Mouse (Mus musculus) cerebellum, adult 18-20 months (tissue): ENCODE measurements around the gene Meis2.

ENCODE experiments used
- DNase-seq, 2 experiments: peaks; one replicate each; pipeline ENCODE4 v3.0.0; 2021

Gene Meis2

DNA sequence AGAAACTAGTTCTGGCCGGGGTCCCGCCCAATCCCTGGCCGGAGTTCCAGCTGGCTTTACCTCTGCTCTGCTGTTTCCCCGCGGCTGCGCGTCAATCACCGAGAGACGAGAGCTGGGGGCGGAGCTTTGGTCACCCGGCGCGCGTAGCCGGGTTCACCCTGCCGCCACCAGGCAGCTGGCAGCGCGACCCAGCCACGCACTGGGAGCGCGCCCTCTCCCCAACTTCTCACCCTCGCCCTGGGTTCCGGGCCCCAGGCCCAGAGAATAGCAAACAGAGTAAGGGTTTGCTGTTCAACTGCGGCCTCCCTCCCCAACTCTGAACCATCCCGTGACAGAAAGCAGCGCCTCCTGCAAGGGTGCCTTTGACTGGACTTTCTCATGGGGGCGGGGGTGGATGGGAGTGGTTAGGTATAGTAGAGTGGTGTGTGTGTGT, 1.4 kb upstream of the Meis2 start:
- DNase-seq: peak in 1 of 2 experiments; percentile 15

DNA sequence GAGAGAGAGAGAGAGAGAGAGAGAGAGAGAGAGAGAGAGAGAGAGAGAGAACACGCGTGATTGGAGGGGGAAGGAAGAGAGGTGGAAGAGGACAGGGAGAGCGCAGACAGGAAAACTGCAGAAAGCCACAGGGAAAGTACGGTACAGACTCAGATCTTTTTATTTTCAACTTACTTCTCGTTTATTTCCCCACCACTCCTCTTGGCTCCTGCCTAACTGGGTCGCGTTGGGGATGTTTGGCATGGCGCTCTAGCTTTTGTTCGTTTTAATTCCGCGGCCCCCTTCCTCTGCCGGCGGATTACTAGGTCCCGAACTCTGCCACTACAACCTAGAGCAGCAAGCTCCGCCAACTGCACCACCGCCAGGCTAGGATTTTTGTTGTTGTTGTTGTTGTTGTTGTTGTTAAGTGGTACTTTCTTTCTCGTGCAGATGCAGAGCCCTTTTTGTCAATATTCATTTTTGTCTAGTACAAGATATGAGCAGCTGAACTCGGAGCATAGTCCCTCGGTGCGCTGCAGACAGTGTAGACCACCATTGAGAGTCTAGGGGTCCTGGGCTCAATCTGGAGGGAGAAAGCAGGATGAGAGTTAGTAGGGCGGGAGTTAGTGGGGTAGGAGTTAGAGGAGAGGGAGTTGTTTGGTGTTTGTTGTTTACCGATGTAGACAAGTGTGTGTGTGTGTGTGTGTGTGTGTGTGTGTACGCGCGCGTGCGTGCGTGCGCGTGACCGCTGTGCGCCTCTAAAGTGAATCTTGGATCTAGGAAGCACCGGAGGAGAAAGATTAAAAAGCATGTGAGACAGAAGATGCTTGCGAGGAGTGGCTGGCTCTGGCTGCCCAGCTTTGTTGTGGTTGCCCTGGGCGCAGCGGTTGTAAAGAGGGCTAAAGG, 660 bp upstream of the Meis2 start:
- no peak for DNase-seq

GRCm38 (mm10) chr2:116065057-116065456, 582 bp downstream of the Meis2 start:
- DNase-seq: no peak

GRCm38 (mm10) chr2:116064521-116064920, 1.1 kb downstream of the Meis2 start:
- DNase-seq: no peak

DNA sequence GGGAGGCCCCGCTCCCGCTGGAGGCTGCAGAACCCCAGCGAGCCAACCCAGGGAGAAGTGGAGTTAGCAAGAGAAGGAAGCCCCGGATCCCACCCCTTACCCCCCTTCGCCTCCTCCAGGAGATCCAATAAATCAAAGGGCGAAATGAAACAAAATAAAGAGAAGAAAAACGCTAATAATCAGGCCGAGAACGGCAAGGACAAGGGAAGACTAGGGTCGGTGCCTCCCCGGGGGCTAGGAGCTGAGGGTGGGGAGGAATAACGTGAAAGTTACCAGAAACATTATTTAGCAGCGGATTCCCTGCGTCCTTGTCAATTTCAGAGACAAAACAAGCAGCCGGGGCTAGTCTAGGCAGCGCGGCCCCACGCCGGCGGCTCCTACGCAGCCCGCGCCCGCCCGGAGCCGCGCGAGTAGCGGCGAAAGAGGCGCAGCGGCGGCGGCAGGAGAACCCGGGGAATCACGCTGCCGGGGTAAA, 1.8 kb downstream of the Meis2 start:
- DNase-seq: peak in 1 of 2 experiments; percentile 15

GRCm38 (mm10) chr2:116062761-116063441, 2.7 kb downstream of the Meis2 start:
- no peak for DNase-seq

GRCm38 (mm10) chr2:116062251-116062651, 3.4 kb downstream of the Meis2 start:
- no peak for DNase-seq

DNA sequence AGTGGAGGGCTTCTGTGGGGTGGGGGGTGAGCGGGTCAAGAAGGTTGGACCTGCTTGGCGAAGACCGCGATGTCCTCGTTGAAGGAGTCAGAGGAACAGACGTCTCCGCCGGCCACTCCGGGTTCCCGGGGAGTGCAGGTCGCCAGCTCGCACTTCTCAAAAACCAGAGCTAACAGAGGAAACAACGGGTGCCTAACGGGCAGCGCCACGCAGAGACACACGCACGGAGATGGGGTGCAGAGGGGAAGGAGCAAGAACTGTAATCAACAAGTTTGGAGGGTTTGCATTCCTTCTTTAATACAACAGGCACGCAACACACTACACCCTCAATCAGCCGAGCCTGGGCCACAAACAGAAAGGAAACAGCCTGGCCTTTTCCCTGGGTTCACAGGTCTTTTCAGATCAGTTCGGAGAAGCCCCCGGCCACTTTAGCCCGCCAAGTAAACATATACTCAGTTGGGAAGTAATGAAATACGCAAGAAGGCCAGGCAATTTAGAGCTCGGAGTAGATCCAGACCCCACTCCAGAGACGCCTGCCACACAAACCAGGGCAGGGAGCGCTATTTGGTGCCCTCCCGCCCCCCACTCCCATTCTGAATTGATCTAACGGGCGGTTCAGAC, 4.1 kb downstream of the Meis2 start:
- DNase-seq: no peak

- DNase-seq: no peak
These were observed 4.8 kb downstream of the Meis2 start for GRCm38 (mm10) chr2:116060701-116061400.

- no peak for DNase-seq
These were observed 5.4 kb downstream of the Meis2 start for GRCm38 (mm10) chr2:116060210-116060609.

DNA sequence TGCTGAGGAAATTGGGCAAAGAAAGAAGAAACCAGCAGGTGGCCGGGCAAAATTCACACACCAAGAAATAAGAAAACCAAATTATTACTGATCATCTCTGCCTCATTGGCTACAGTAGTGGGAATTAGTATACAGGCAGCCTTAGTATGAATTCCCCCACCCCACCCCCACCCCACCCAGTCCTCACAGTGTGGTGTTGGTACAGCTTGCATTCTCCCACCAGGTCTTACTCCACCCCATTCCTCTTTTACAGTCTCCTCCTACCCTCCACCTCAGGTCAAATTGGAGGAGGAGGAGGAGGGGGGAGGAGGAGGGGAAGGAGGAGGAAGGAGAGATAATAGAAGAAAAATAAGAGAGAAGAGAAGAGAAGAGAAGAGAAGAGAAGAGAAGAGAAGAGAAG, 6.0 kb downstream of the Meis2 start:
- no peak for DNase-seq

DNA sequence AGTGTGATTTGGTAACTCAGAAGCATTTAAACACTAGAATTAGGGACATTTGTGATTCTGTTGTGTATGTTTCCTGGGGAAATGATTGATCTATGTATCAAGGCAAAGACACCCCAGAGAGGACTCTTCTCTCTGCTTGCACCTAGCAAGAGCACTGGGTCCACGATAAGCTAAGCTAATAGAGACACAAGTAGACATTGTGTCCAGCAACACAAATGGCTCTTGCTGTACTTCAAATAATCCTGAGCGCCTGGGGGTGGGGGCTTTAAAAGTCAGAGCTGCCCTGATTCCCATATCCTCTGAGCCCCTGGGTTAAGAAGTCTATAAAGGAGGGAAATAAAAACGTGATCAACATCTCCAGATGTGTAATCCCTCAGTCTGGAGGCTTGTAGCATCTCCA, 6.6 kb downstream of the Meis2 start:
- DNase-seq: no peak

- DNase-seq: no peak
These were observed 7.1 kb downstream of the Meis2 start for GRCm38 (mm10) chr2:116058511-116058910.

DNA sequence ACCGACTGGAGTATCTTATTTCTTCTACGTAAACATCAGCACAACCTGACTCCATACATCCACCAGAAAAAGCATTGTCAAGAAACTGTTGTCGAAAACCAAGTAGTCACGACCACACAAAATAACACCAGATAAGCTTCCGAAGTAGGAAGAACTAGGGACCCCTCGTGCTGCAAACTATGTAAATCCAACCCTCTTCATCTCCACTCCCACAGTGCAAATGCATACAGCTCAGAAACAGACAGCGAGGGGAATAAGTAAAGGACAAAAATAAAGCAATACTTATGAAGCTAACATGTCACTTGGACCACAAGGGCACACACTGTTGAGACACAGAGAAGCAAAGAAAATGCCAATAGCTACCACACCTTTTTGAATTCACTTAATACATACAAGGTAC, 8.8 kb downstream of the Meis2 start:
- no peak for DNase-seq

GRCm38 (mm10) chr2:116055686-116056620, 9.7 kb downstream of the Meis2 start:
- no peak for DNase-seq

GRCm38 (mm10) chr2:116053931-116054330, 11.7 kb downstream of the Meis2 start:
- no peak for DNase-seq

DNA sequence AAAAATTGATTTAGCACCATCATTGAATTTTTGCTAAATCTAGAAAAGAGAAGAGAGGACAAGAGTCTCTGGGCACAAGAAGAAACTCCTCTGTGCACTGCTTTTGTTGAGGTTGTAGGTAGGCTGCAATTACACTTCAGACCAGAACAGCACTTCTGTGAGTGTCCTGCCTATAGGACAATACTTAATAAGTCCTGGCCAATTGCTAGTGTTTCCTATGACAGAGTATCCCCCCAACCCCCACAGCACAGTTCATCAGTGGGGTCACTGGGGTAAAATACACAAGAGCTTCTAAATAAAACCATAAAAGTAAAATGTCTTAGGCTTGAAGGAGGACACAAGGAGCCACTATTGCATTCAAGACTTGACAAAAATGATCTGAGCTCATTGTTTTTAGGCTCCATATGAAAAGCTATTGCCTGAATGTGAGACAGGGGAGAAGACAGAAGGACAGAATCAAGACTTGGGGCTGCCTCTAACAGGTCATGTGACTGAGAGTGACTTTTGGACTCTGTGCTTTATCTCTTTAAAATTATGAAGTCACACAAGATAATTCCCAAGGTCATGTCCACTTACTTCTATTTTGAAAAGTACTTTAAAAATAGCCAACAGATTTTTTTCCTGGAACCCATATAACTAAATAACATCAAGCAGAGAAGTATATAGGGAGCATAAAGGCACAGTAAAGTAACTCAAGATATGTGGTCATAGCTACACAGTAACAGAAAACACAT, 12.8 kb downstream of the Meis2 start:
- no peak for DNase-seq

GRCm38 (mm10) chr2:116051906-116052614, 13.6 kb downstream of the Meis2 start:
- DNase-seq: no peak

DNA sequence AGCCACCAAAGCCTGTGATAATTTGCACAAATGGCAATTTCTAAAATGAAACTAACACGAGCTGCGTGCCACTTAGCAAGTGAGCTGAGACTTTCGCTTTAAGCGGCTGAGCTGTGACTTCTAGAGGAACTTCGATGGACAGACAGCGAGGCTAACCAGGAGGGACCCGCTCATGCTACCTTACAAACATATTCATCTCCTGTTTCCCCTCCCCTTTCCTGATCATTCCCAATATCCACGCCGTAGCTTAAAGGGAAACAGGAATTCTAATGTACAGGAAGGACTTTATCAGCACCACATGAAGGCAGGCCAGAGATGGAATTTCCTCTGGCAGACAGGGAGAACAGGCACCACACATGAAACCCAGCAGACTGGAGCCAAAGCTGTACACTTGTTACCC, 15.9 kb downstream of the Meis2 start:
- DNase-seq: no peak

DNA sequence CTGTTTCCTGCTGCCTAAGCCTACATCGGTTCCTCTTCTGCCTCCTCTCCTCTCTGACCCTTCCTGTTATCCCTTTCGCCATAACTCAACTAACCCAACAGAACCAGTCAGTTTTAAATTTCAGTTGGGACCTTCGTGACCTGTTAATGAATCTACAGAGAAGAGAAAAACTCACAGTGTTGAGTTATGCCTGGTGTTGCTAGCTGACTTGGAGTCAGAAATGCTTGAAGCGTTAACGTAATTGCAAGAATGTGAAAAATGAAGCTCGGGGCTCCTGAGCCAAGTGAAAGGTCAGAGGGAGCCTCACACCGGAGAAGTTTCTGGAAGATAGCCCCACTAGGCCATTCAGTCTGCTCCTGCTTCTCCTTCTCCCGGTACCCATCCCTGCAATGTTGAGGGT, 18.3 kb downstream of the Meis2 start:
- no peak for DNase-seq
